Mouse (Mus musculus) forebrain, embryonic 14.5 days (tissue): ENCODE measurements around the gene Aff3. TPM values are rescaled to one million over a fixed set of nuclear protein-coding genes. Genes with fewer than 3 reads are reported as not detected.

Source experiments
- ATAC-seq: fragments of 200-750 bp; cut with Nextera tagmentation; 2 replicates; pipeline ENCODE4 v1.8.0; 2017; ENCODE audit warnings: mild to moderate bottlenecking, moderate library complexity
- DNase-seq: peaks from one replicate; pipeline ENCODE4 v3.0.0-alpha.2; 2015; ENCODE audit warnings: low spot score
- H3K27ac ChIP-seq: fragments of 300-500 bp; sonication (generic); 2 replicates; pipeline ENCODE4 v1.5.1; 2014; ENCODE audit warnings: low read depth, mild to moderate bottlenecking, control low read depth, low read length, moderate library complexity
- H3K27me3 ChIP-seq: fragments of 300-500 bp; sonication (generic); replicated peaks from 2 replicates; pipeline ENCODE4 v1.6.1; 2014; ENCODE audit warnings: low read length, control low read depth, mixed read lengths; ENCODE audit not compliant: control insufficient read depth, insufficient read depth
- H3K36me3 ChIP-seq: fragments of 300-500 bp; sonication (generic); 2 replicates; pipeline ENCODE4 v1.6.1; 2014; ENCODE audit warnings: low read length, control low read depth; ENCODE audit not compliant: control insufficient read depth, insufficient read depth
- H3K4me1 ChIP-seq: fragments of 300-500 bp; sonication (generic); 2 replicates; pipeline ENCODE4 v1.6.1; 2014; ENCODE audit warnings: antibody characterized with exemption, low read length, control low read depth; ENCODE audit not compliant: control insufficient read depth, insufficient read depth
- H3K4me2 ChIP-seq: fragments of 300-500 bp; sonication (generic); 2 replicates; pipeline ENCODE4 v1.6.1; 2014; ENCODE audit warnings: mild to moderate bottlenecking, control low read depth, low read length
- H3K4me3 ChIP-seq: fragments of 300-500 bp; sonication (generic); 2 replicates; pipeline ENCODE4 v1.5.1; 2014; ENCODE audit warnings: low read depth, low read length, control low read depth
- H3K9ac ChIP-seq: fragments of 300-500 bp; sonication (generic); 2 replicates; pipeline ENCODE4 v1.6.1; 2014; ENCODE audit warnings: mild to moderate bottlenecking, low read length, control low read depth, moderate library complexity
- H3K9me3 ChIP-seq: fragments of 300-500 bp; sonication (generic); replicated peaks from 2 replicates; pipeline ENCODE4 v1.6.1; 2016; ENCODE audit warnings: low read length, control low read depth, mixed read lengths; ENCODE audit not compliant: control insufficient read depth
- WGBS: fragments of 180-500 bp; shearing (Covaris S2); extraction: QIAGEN DNeasy Blood & Tissue Kit; methylation state at CpG from one replicate; pipeline ENCODE4 v1.1.7; 2014; 5-methylcytosine and 5-hydroxymethylcytosine counted together
- polyA plus RNA-seq: library from polyadenylated mRNA; unstranded; fragments of >200 nt; fragmentation: Nextera tagmentation; extraction: Ambion mirVana; gene quantifications from 2 replicates; pipeline ENCODE4 v1.2.1, GENCODE M21; 2014

Aff3 gene
- polyA plus RNA-seq, 1 experiment from 2014 or later: 15.5 TPM

- H3K9me3 ChIP-seq: no peaks in the 10 kb centered on the region
- no peak overlapping the region for H3K9ac ChIP-seq
- H3K27ac ChIP-seq: no peak overlapping the region
- no peak overlapping the region for H3K4me3 ChIP-seq
- no peaks in the 10 kb centered on the region for H3K4me1 ChIP-seq
- ATAC-seq (no peak), DNase-seq (no peak)
- WGBS: 95% methylated on average over 1 of the region's 1 CpGs
- no peaks in the 10 kb centered on the region for H3K27me3 ChIP-seq
- H3K36me3 ChIP-seq: no peaks in the 10 kb centered on the region
- no peak overlapping the region for H3K4me2 ChIP-seq
These were observed 856 bp upstream of the Aff3 start for GRCm38 (mm10) chr1:38665611-38666010.

DNA sequence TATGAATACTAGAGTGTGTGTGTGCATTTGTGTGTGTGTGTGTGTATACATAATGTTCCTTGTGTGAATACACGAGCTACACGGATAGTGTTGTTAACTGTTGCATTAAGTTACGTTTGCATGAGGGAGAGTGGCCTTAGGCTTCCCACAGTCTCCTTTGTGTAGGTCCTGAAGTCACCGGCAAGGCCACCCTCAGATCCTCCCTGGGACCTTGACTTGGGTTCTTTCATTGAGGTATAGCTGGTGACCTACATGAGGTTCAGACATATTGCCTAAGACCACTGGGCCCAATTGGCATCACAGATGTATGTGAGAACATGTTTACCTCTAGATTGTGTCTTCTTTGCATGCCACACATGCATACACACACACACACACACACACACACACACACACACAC lies 494 bp downstream of the Aff3 start:
- H3K27me3 ChIP-seq: no peaks in the 10 kb centered on the region
- no peak overlapping the region for H3K4me3 ChIP-seq
- no peaks in the 10 kb centered on the region for H3K36me3 ChIP-seq
- H3K9ac ChIP-seq: no peak overlapping the region
- H3K4me1 ChIP-seq: no peaks in the 10 kb centered on the region
- H3K27ac ChIP-seq: no peak overlapping the region
- H3K4me2 ChIP-seq: no peak overlapping the region
- ATAC-seq (no peak), DNase-seq (no peak)
- WGBS: 88% methylated on average over 4 of the region's 4 CpGs
- H3K9me3 ChIP-seq: no peaks in the 10 kb centered on the region

GRCm38 (mm10) chr1:38662616-38663193 lies 2.0 kb downstream of the Aff3 start:
- H3K27me3 ChIP-seq: no peaks in the 10 kb centered on the region
- no peak overlapping the region for H3K4me2 ChIP-seq
- no peak overlapping the region for H3K4me3 ChIP-seq
- DNase-seq: no peak
- no peaks in the 10 kb centered on the region for H3K36me3 ChIP-seq
- H3K9ac ChIP-seq: no peak overlapping the region
- no peaks in the 10 kb centered on the region for H3K4me1 ChIP-seq
- H3K9me3 ChIP-seq: no peaks in the 10 kb centered on the region
- WGBS: 88% methylated on average over 3 of the region's 3 CpGs
- H3K27ac ChIP-seq: no peak overlapping the region
- no peak for ATAC-seq

- Histone ChIP-seq H3K4me2 (no peak overlapping the region), H3K36me3 (no peaks in the 10 kb centered on the region), H3K9me3 (no peaks in the 10 kb centered on the region), H3K4me1 (no peaks in the 10 kb centered on the region), H3K9ac (no peak overlapping the region), H3K27ac (no peak overlapping the region), H3K27me3 (no peaks in the 10 kb centered on the region), H3K4me3 (no peak overlapping the region)
- no peak for DNase-seq
- 74% methylated on average over 4 of the region's 4 CpGs for WGBS
- ATAC-seq: no peak
These were observed 5.7 kb downstream of the Aff3 start for GRCm38 (mm10) chr1:38658933-38659553.

- Histone ChIP-seq H3K36me3 (no peaks in the 10 kb centered on the region), H3K9me3 (no peaks in the 10 kb centered on the region), H3K4me1 (no peaks in the 10 kb centered on the region), H3K27ac (no peak overlapping the region), H3K27me3 (no peaks in the 10 kb centered on the region), H3K4me2 (no peak overlapping the region), H3K4me3 (no peak overlapping the region), H3K9ac (no peak overlapping the region)
- WGBS: 96% methylated on average over 9 of the region's 9 CpGs
- no peak for DNase-seq
- ATAC-seq: no peak
These were observed 6.4 kb downstream of the Aff3 start for GRCm38 (mm10) chr1:38658376-38658775.

- DNase-seq (no peak), ATAC-seq (no peak)
- Histone ChIP-seq H3K27me3 (no peaks in the 10 kb centered on the region), H3K36me3 (no peaks in the 10 kb centered on the region), H3K27ac (no peak overlapping the region), H3K4me3 (no peak overlapping the region), H3K9me3 (no peaks in the 10 kb centered on the region), H3K4me1 (no peaks in the 10 kb centered on the region), H3K9ac (no peak overlapping the region), H3K4me2 (no peak overlapping the region)
- 84% methylated on average over 7 of the region's 7 CpGs for WGBS
These were observed 7.1 kb downstream of the Aff3 start for GRCm38 (mm10) chr1:38657606-38658005.

GRCm38 (mm10) chr1:38654981-38655540 lies 9.7 kb downstream of the Aff3 start:
- DNase-seq (no peak), ATAC-seq (no peak)
- WGBS: 94% methylated on average over 5 of the region's 5 CpGs
- no peak overlapping the region for H3K27ac ChIP-seq
- no peak overlapping the region for H3K4me3 ChIP-seq
- H3K9me3 ChIP-seq: no peaks in the 10 kb centered on the region
- no peak overlapping the region for H3K9ac ChIP-seq
- no peak overlapping the region for H3K4me2 ChIP-seq
- H3K4me1 ChIP-seq: no peaks in the 10 kb centered on the region
- no peaks in the 10 kb centered on the region for H3K27me3 ChIP-seq
- no peaks in the 10 kb centered on the region for H3K36me3 ChIP-seq

DNA sequence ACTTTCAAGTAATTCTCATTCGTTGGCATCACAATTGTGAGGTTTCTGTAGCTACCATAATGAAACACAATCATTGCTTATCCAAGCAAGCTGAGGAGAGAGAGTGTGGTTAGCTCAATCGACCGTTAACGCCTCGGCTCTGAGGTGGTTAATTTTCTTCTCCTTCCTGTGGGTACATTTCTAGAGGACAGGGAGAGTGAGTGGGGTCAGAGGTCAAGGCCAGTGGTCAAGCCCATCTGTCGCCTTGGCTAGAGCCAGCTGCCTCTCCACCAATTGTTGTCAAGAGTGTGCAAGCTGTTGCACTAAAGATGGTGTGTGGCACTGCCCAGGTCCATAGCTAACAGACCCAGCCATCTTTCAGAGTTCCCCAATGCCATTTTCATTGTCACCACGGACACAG lies 14.7 kb downstream of the Aff3 start:
- H3K27ac ChIP-seq: no peak overlapping the region
- H3K4me2 ChIP-seq: no peak overlapping the region
- no peaks in the 10 kb centered on the region for H3K4me1 ChIP-seq
- no peak overlapping the region for H3K9ac ChIP-seq
- no peak for DNase-seq
- H3K27me3 ChIP-seq: no peaks in the 10 kb centered on the region
- no peak overlapping the region for H3K4me3 ChIP-seq
- H3K9me3 ChIP-seq: no peaks in the 10 kb centered on the region
- H3K36me3 ChIP-seq: no peaks in the 10 kb centered on the region
- ATAC-seq: no peak
- 71% methylated on average over 7 of the region's 7 CpGs for WGBS

GRCm38 (mm10) chr1:38649174-38649573 lies 15.6 kb downstream of the Aff3 start:
- no peaks in the 10 kb centered on the region for H3K4me1 ChIP-seq

More at GRCm38 (mm10) chr1:38649174-38649573, 15.6 kb downstream of the Aff3 start:
- DNase-seq (no peak), ATAC-seq (no peak)
- no peak overlapping the region for H3K9ac ChIP-seq
- H3K4me2 ChIP-seq: no peak overlapping the region
- H3K27ac ChIP-seq: no peak overlapping the region
- WGBS: 63% methylated on average over 3 of the region's 3 CpGs
- H3K27me3 ChIP-seq: no peaks in the 10 kb centered on the region
- no peaks in the 10 kb centered on the region for H3K36me3 ChIP-seq
- no peak overlapping the region for H3K4me3 ChIP-seq
- H3K9me3 ChIP-seq: no peaks in the 10 kb centered on the region
